Mouse (Mus musculus) ovary, postnatal 14 days (tissue): ENCODE measurements around the gene Retsat.
A peak's percentile ranks its signal among the peaks of the same experiment; 100 is the strongest.

ENCODE experiments used
- DNase-seq: peaks from one replicate; pipeline ENCODE4 v3.0.0; 2022; ENCODE audit warnings: low spot score

Gene Retsat

GRCm38 (mm10) chr6:72590111-72590510 is 8.2 kb upstream of the Retsat start:
- DNase-seq, result no peak

- no peak for DNase-seq
Measured at GRCm38 (mm10) chr6:72593011-72593803, 5.1 kb upstream of the Retsat start.

- no peak for DNase-seq
Measured at GRCm38 (mm10) chr6:72593914-72594313, 4.4 kb upstream of the Retsat start.

GRCm38 (mm10) chr6:72597083-72597874 is 996 bp upstream of the Retsat start:
- DNase-seq, result no peak

- DNase-seq, result peak; percentile 44
Measured at GRCm38 (mm10) chr6:72598791-72599557, 699 bp downstream of the Retsat start.

GRCm38 (mm10) chr6:72600216-72600615 is 1.9 kb downstream of the Retsat start:
- DNase-seq, result no peak

GRCm38 (mm10) chr6:72600771-72601170 is 2.5 kb downstream of the Retsat start:
- no peak for DNase-seq

- peak; percentile 73 for DNase-seq
Measured at GRCm38 (mm10) chr6:72601732-72602131, 3.5 kb downstream of the Retsat start.

GRCm38 (mm10) chr6:72604066-72604465 is 5.8 kb downstream of the Retsat start:
- DNase-seq, result no peak

- DNase-seq, result no peak
Measured at GRCm38 (mm10) chr6:72607060-72607459, 8.8 kb downstream of the Retsat start.

GRCm38 (mm10) chr6:72607676-72608075 is 9.4 kb downstream of the Retsat start:
- no peak for DNase-seq

- DNase-seq, result no peak
Measured at GRCm38 (mm10) chr6:72608662-72609184, 10.4 kb downstream of the Retsat start.

- no peak for DNase-seq
Measured at GRCm38 (mm10) chr6:72610261-72610660, 12.0 kb downstream of the Retsat start.

GRCm38 (mm10) chr6:72615151-72615550 is 16.9 kb downstream of the Retsat start:
- DNase-seq, result no peak

GRCm38 (mm10) chr6:72615561-72616375 is 17.5 kb downstream of the Retsat start:
- no peak for DNase-seq

- DNase-seq, result peak; percentile 88
Measured at GRCm38 (mm10) chr6:72616643-72617288, 18.5 kb downstream of the Retsat start, which contains the start of gene Tgoln1. Tgoln1 (minus strand) TSS chr6:72617000.

GRCm38 (mm10) chr6:72619734-72620532 is 21.7 kb downstream of the Retsat start:
- DNase-seq, result no peak

- no peak for DNase-seq
Measured at GRCm38 (mm10) chr6:72620920-72621319, 22.6 kb downstream of the Retsat start.

- no peak for DNase-seq
Measured at GRCm38 (mm10) chr6:72622917-72623316, 24.6 kb downstream of the Retsat start.
